Mouse (Mus musculus) erythroblast, embryonic 14.5 days (primary cell): Measurements from ENCODE around the gene Capn7. TPM values are rescaled to one million over a fixed set of nuclear protein-coding genes. Genes with fewer than 3 reads are reported as not detected.

Source experiments
- H3K27me3 ChIP-seq: 2 replicates; pipeline ENCODE4 v1.6.1; 2012; ENCODE audit warnings: inconsistent platforms; ENCODE audit not compliant: control insufficient read depth
- H3K36me3 ChIP-seq: 2 replicates; pipeline ENCODE4 v1.6.1; 2012; ENCODE audit warnings: mild to moderate bottlenecking, inconsistent platforms; ENCODE audit not compliant: control insufficient read depth
- H3K4me1 ChIP-seq: 2 replicates; pipeline ENCODE4 v1.6.1; 2012; ENCODE audit warnings: inconsistent platforms; ENCODE audit not compliant: control insufficient read depth
- H3K4me3 ChIP-seq: replicated peaks from 2 replicates; pipeline ENCODE3; 2012; ENCODE audit warnings: moderate library complexity, mild to moderate bottlenecking, inconsistent platforms
- H3K9me3 ChIP-seq: 2 replicates; pipeline ENCODE4 v1.6.1; 2012; ENCODE audit warnings: low read length, inconsistent platforms, mixed read lengths; ENCODE audit not compliant: control insufficient read depth
- GATA1 ChIP-seq: IDR thresholded peaks from 2 replicates; pipeline ENCODE4 v1.6.1; 2012; ENCODE audit warnings: low read length, inconsistent platforms, mixed read lengths
- TAL1 ChIP-seq: IDR thresholded peaks from 3 replicates; pipeline ENCODE4 v1.6.1; 2012; ENCODE audit warnings: low read length, inconsistent platforms, mixed read lengths
- polyA plus RNA-seq: library from polyadenylated mRNA; stranded (reverse); fragments of >175 nt; gene quantifications from 2 replicates; pipeline ENCODE4 v1.2.3, GENCODE M21; 2012

The Capn7 gene
- polyA plus RNA-seq, 1 experiment: 0.19 TPM

- no peaks in the 10 kb centered on the region; the same call in 1 of the 2 replicates for H3K27me3 ChIP-seq
- H3K36me3 ChIP-seq: peaks cover 6% of the 10 kb centered on the region; the same call in 1 of the 2 replicates
- peaks cover 2% of the 10 kb centered on the region; the same call in 1 of the 2 replicates for H3K4me1 ChIP-seq
- TF ChIP-seq TAL1 (no peak), GATA1 (no peak)
- H3K9me3 ChIP-seq: no peaks in the 10 kb centered on the region
- no peak overlapping the region for H3K4me3 ChIP-seq
These were observed 48.2 kb downstream of the Capn7 start for GRCm38 (mm10) chr14:31384366-31385323.

GRCm38 (mm10) chr14:31385406-31385805 is 49.0 kb downstream of the Capn7 start:
- Histone ChIP-seq H3K36me3 (peaks cover 6% of the 10 kb centered on the region; the same call in 1 of the 2 replicates), H3K9me3 (no peaks in the 10 kb centered on the region), H3K4me1 (peaks cover 2% of the 10 kb centered on the region; the same call in 1 of the 2 replicates), H3K4me3 (no peak overlapping the region), H3K27me3 (no peaks in the 10 kb centered on the region; the same call in 1 of the 2 replicates)
- TF ChIP-seq GATA1 (no peak), TAL1 (no peak)

GRCm38 (mm10) chr14:31385977-31386697 is 49.7 kb downstream of the Capn7 start:
- Histone ChIP-seq H3K4me3 (no peak overlapping the region), H3K27me3 (no peaks in the 10 kb centered on the region; the same call in 1 of the 2 replicates), H3K9me3 (no peaks in the 10 kb centered on the region), H3K4me1 (peaks cover 2% of the 10 kb centered on the region; the same call in 1 of the 2 replicates), H3K36me3 (peaks cover 6% of the 10 kb centered on the region; the same call in 1 of the 2 replicates)
- TF ChIP-seq GATA1 (no peak), TAL1 (no peak)

- H3K9me3 ChIP-seq: no peaks in the 10 kb centered on the region
- H3K4me1 ChIP-seq: peaks cover 2% of the 10 kb centered on the region; the same call in 1 of the 2 replicates
- no peak for TF ChIP-seq TAL1
- no peak for TF ChIP-seq GATA1
- H3K36me3 ChIP-seq: peaks cover 6% of the 10 kb centered on the region; the same call in 1 of the 2 replicates
- H3K27me3 ChIP-seq: no peaks in the 10 kb centered on the region; the same call in 1 of the 2 replicates
- H3K4me3 ChIP-seq: no peak overlapping the region
These were observed 51.0 kb downstream of the Capn7 start for GRCm38 (mm10) chr14:31387301-31387981.

GRCm38 (mm10) chr14:31388086-31388872 is 51.8 kb downstream of the Capn7 start:
- H3K4me1 ChIP-seq: peaks cover 2% of the 10 kb centered on the region; the same call in 1 of the 2 replicates
- no peak overlapping the region for H3K4me3 ChIP-seq
- H3K9me3 ChIP-seq: no peaks in the 10 kb centered on the region
- no peaks in the 10 kb centered on the region; the same call in 1 of the 2 replicates for H3K27me3 ChIP-seq
- TF ChIP-seq GATA1 (no peak), TAL1 (no peak)
- H3K36me3 ChIP-seq: peaks cover 6% of the 10 kb centered on the region; the same call in 1 of the 2 replicates

- Histone ChIP-seq H3K9me3 (no peaks in the 10 kb centered on the region), H3K4me1 (peaks cover 2% of the 10 kb centered on the region; the same call in 1 of the 2 replicates), H3K36me3 (peaks cover 3% of the 10 kb centered on the region; the same call in 1 of the 2 replicates), H3K27me3 (no peaks in the 10 kb centered on the region; the same call in 1 of the 2 replicates), H3K4me3 (no peak overlapping the region)
- TF ChIP-seq TAL1 (no peak), GATA1 (no peak)
These were observed 53.1 kb downstream of the Capn7 start for GRCm38 (mm10) chr14:31389421-31390147.

- Histone ChIP-seq H3K27me3 (no peaks in the 10 kb centered on the region; the same call in none of the 2 replicates), H3K4me3 (no peak overlapping the region), H3K4me1 (no peaks in the 10 kb centered on the region; the same call in 1 of the 2 replicates), H3K9me3 (peaks cover 10% of the 10 kb centered on the region), H3K36me3 (peaks cover 4% of the 10 kb centered on the region; the same call in 1 of the 2 replicates)
- TF ChIP-seq GATA1 (no peak), TAL1 (no peak)
These were observed 55.9 kb downstream of the Capn7 start for GRCm38 (mm10) chr14:31392300-31392699.
